Mouse (Mus musculus): ENCODE data around the gene Lhpp.
A peak's percentile ranks its signal among the peaks of the same experiment; 100 is the strongest.

GRCm38 (mm10) chr7:132576116-132576650 is 34.3 kb upstream of the Lhpp start, which contains the start of gene Oat:
- TF ChIP-seq CTCF (IDR thresholded peaks at IDR 0.05; ENCODE audit: insufficient read depth, low read depth, low read length) (no peak), POLR2A (IDR thresholded peaks at IDR 0.05; ENCODE audit: insufficient read depth, low read depth, low read length) (peak; percentile 83)
